Mouse (Mus musculus) stomach, embryonic 16.5 days (tissue): ENCODE data around the gene Sf3a3. TPM values are rescaled to one million over a fixed set of nuclear protein-coding genes. Genes with fewer than 3 reads are reported as not detected.

Source experiments
- ATAC-seq: fragments of 200-750 bp; cut with Nextera tagmentation; 2 replicates; pipeline ENCODE4 v1.8.0; 2017; ENCODE audit warnings: moderate number of reproducible peaks, moderate TSS enrichment; ENCODE audit not compliant: insufficient read depth, low FRiP score
- H3K27ac ChIP-seq: fragments of 300-500 bp; sonication (generic); 2 replicates; pipeline ENCODE4 v1.5.1; 2014; ENCODE audit warnings: low read length
- H3K27me3 ChIP-seq: fragments of 300-500 bp; sonication (generic); 2 replicates; pipeline ENCODE4 v1.6.1; 2014; ENCODE audit warnings: low read length, control low read depth, mixed read lengths; ENCODE audit not compliant: control insufficient read depth, insufficient read depth
- H3K36me3 ChIP-seq: fragments of 300-500 bp; sonication (generic); 2 replicates; pipeline ENCODE4 v1.6.1; 2014; ENCODE audit warnings: low read length; ENCODE audit not compliant: control insufficient read depth, insufficient read depth
- H3K4me1 ChIP-seq: fragments of 300-500 bp; sonication (generic); 2 replicates; pipeline ENCODE4 v1.6.1; 2014; ENCODE audit warnings: low read length, control low read depth, mixed read lengths; ENCODE audit not compliant: control insufficient read depth, insufficient read depth
- H3K4me2 ChIP-seq: fragments of 300-500 bp; sonication (generic); 2 replicates; pipeline ENCODE4 v1.6.1; 2014; ENCODE audit warnings: low read depth, low read length, mixed read lengths
- H3K4me3 ChIP-seq: fragments of 300-500 bp; sonication (generic); replicated peaks from 2 replicates; pipeline ENCODE4 v1.5.1; 2014; ENCODE audit warnings: mild to moderate bottlenecking, low read length
- H3K9ac ChIP-seq: fragments of 300-500 bp; sonication (generic); 2 replicates; pipeline ENCODE4 v1.6.1; 2014; ENCODE audit warnings: low read length
- H3K9me3 ChIP-seq: fragments of 300-500 bp; sonication (generic); replicated peaks from 2 replicates; pipeline ENCODE4 v1.6.1; 2016; ENCODE audit warnings: low read length, control low read depth; ENCODE audit not compliant: control insufficient read depth
- WGBS: fragments of 180-500 bp; shearing (Covaris S2); extraction: QIAGEN DNeasy Blood & Tissue Kit; methylation state at CpG from one replicate; pipeline ENCODE4 v1.1.7; 2014; 5-methylcytosine and 5-hydroxymethylcytosine counted together
- polyA plus RNA-seq: library from polyadenylated mRNA; unstranded; fragments of >200 nt; fragmentation: Nextera tagmentation; extraction: Ambion mirVana; gene quantifications from 2 replicates; pipeline ENCODE4 v1.2.1, GENCODE M21; 2015

The Sf3a3 gene
- polyA plus RNA-seq, 1 experiment from 2014 or later = 114 TPM

- H3K27me3 ChIP-seq = no peaks in the 10 kb centered on the region
- ATAC-seq = no peak
- H3K36me3 ChIP-seq = no peaks in the 10 kb centered on the region
- no peak overlapping the region for H3K4me2 ChIP-seq
- no peak overlapping the region for H3K4me3 ChIP-seq
- peaks cover 12% of the 10 kb centered on the region for H3K4me1 ChIP-seq
- H3K27ac ChIP-seq = no peak overlapping the region
- no peak overlapping the region for H3K9ac ChIP-seq
- WGBS = 65% methylated on average over 7 of the region's 7 CpGs
- no peaks in the 10 kb centered on the region for H3K9me3 ChIP-seq
Measured at GRCm38 (mm10) chr4:124746577-124746976, 32.0 kb downstream of the Sf3a3 start.

GRCm38 (mm10) chr4:124747851-124748250 lies 33.3 kb downstream of the Sf3a3 start:
- Histone ChIP-seq H3K36me3 (no peaks in the 10 kb centered on the region), H3K27me3 (no peaks in the 10 kb centered on the region), H3K4me2 (no peak overlapping the region), H3K4me1 (peaks cover 17% of the 10 kb centered on the region), H3K9ac (no peak overlapping the region), H3K4me3 (no peak overlapping the region), H3K9me3 (no peaks in the 10 kb centered on the region), H3K27ac (no peak overlapping the region)
- ATAC-seq = no peak
- WGBS = 52% methylated on average over 4 of the region's 4 CpGs

DNA sequence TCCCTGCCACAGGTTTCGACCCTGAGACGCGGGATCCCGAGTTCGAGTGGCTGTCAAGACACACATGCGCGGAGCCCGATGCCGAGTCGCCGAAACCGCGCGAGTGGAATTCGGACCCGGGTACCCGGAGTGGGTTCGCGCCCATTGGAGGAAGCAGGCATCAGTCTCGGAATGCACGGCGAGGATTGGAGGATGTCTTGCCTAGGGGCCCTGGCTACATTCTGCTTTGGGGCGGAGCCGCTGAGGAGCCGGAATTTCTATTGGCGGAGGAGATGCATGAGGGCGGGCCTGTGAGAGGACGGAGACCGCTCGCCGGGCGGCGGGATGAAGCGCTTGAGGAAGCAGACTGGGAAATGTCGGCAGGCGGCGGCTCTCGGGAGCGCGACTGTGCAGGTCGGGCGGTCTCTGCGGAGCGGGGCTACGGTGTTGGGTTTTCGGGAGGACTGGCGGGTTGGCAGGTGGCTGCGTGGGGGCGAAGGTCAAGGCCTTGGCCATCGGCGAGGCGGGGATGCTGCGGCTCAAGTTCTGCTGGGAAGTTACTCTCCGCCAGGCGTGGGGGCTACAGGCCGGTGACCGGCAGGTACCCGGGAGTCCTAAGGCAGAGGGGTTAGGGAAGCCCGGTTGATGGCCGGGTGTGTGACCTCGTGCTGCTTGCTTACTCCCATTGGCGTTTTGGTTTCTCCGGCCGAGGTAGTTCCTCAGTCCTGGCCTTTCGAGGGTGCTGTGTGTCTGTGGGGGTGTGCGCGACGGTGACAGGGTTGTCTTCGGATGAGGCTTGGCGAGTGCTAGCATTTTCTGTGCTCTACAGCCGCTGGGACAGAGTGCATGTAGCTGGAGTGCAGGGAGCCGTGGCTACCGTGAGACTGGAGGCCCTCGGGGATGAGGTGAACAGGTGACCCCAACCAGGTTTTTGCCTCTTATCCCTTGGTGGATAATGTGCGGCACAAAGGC lies 37.0 kb downstream of the Sf3a3 start:
- no peaks in the 10 kb centered on the region for H3K36me3 ChIP-seq
- peak; percentile 99 for ATAC-seq
- peak overlapping the region; percentile 85 for H3K9ac ChIP-seq
- peak overlapping the region; percentile 95 for H3K4me2 ChIP-seq
- WGBS = under 1% methylated on average over 75 of the region's 75 CpGs
- H3K9me3 ChIP-seq = no peaks in the 10 kb centered on the region
- H3K4me1 ChIP-seq = peaks cover 17% of the 10 kb centered on the region
- no peaks in the 10 kb centered on the region for H3K27me3 ChIP-seq
- H3K27ac ChIP-seq = no peak overlapping the region
- peak overlapping the region; percentile 79 for H3K4me3 ChIP-seq

GRCm38 (mm10) chr4:124752281-124753199 lies 38.0 kb downstream of the Sf3a3 start:
- H3K27me3 ChIP-seq = no peaks in the 10 kb centered on the region
- WGBS = 19% methylated on average over 15 of the region's 15 CpGs

DNA sequence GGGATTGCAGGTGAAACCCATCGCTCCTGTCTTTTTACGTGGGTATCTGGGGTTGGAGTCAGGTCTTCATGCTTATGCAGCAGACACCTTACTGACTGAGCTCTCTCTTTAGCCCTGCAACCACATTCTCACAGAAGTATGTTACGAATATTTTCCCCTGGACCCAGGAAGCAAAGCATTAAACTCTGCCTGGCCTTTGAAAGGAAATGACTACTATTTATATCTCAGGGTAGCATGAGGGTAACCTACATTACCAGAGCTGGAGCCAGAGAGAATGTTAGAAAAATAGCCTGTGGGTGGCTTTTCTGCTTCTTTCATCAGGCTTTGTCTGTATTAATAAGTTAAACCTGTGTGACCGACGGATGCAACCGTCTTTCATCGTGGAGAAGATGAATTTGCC lies 41.0 kb downstream of the Sf3a3 start:
- ATAC-seq = no peak
- H3K4me3 ChIP-seq = no peak overlapping the region
- H3K9me3 ChIP-seq = no peaks in the 10 kb centered on the region
- H3K36me3 ChIP-seq = no peaks in the 10 kb centered on the region
- H3K27ac ChIP-seq = peak overlapping the region; percentile 58
- WGBS = 28% methylated on average over 7 of the region's 7 CpGs
- H3K4me1 ChIP-seq = peaks cover 25% of the 10 kb centered on the region
- no peak overlapping the region for H3K9ac ChIP-seq
- no peak overlapping the region for H3K4me2 ChIP-seq
- no peaks in the 10 kb centered on the region for H3K27me3 ChIP-seq

More at GRCm38 (mm10) chr4:124752281-124753199, 38.0 kb downstream of the Sf3a3 start:
- peak overlapping the region; percentile 95 for H3K4me2 ChIP-seq
- H3K4me3 ChIP-seq = peak overlapping the region; percentile 79
- no peak for ATAC-seq
- peak overlapping the region; percentile 85 for H3K9ac ChIP-seq
- H3K9me3 ChIP-seq = no peaks in the 10 kb centered on the region
- no peak overlapping the region for H3K27ac ChIP-seq
- H3K36me3 ChIP-seq = no peaks in the 10 kb centered on the region
- peaks cover 17% of the 10 kb centered on the region for H3K4me1 ChIP-seq

- H3K4me2 ChIP-seq = no peak overlapping the region
- no peaks in the 10 kb centered on the region for H3K9me3 ChIP-seq
- peak overlapping the region; percentile 79 for H3K27ac ChIP-seq
- 31% methylated on average over 7 of the region's 7 CpGs for WGBS
- no peaks in the 10 kb centered on the region for H3K27me3 ChIP-seq
- peak; percentile 56; the same call in 1 of the 2 replicates for ATAC-seq
- no peak overlapping the region; the same call in 1 of the 2 replicates for H3K9ac ChIP-seq
- H3K36me3 ChIP-seq = no peaks in the 10 kb centered on the region
- H3K4me3 ChIP-seq = no peak overlapping the region
- H3K4me1 ChIP-seq = peaks cover 10% of the 10 kb centered on the region
Measured at GRCm38 (mm10) chr4:124759305-124759811, 44.8 kb downstream of the Sf3a3 start.

DNA sequence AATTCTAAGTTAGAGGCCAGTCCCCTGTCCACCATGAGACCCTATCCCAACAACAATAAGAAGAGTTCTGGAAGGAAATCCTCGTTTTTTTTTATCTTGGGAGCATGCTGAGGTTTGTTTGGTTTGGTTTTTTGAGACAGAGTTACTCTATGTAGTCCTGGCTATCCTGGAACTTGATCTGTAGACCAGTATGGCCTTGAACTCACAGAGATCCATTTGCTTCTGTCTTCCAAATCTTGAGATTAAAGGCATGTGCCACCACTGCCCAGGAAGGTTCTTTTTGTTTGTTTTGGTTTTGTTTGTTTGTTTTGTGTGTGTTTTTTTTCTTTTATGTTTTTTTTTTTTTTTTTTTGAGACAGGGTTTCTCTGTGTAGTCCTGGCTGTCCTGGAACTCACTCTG lies 46.6 kb downstream of the Sf3a3 start:
- H3K4me3 ChIP-seq = no peak overlapping the region
- H3K4me2 ChIP-seq = no peak overlapping the region
- WGBS = 43% methylated on average over 1 of the region's 1 CpGs
- H3K9ac ChIP-seq = no peak overlapping the region
- no peaks in the 10 kb centered on the region for H3K9me3 ChIP-seq
- no peak overlapping the region for H3K27ac ChIP-seq
- H3K36me3 ChIP-seq = no peaks in the 10 kb centered on the region
- H3K4me1 ChIP-seq = peaks cover 10% of the 10 kb centered on the region
- no peaks in the 10 kb centered on the region for H3K27me3 ChIP-seq
- ATAC-seq = no peak

GRCm38 (mm10) chr4:124762858-124763452 lies 48.4 kb downstream of the Sf3a3 start:
- no peak overlapping the region for H3K4me2 ChIP-seq
- peaks cover 14% of the 10 kb centered on the region for H3K4me1 ChIP-seq
- H3K9ac ChIP-seq = no peak overlapping the region
- H3K4me3 ChIP-seq = no peak overlapping the region
- 78% methylated on average over 6 of the region's 6 CpGs for WGBS
- H3K9me3 ChIP-seq = no peaks in the 10 kb centered on the region
- no peak for ATAC-seq
- H3K27ac ChIP-seq = no peak overlapping the region
- no peaks in the 10 kb centered on the region for H3K27me3 ChIP-seq
- H3K36me3 ChIP-seq = no peaks in the 10 kb centered on the region
